In the genomic region with DNA sequence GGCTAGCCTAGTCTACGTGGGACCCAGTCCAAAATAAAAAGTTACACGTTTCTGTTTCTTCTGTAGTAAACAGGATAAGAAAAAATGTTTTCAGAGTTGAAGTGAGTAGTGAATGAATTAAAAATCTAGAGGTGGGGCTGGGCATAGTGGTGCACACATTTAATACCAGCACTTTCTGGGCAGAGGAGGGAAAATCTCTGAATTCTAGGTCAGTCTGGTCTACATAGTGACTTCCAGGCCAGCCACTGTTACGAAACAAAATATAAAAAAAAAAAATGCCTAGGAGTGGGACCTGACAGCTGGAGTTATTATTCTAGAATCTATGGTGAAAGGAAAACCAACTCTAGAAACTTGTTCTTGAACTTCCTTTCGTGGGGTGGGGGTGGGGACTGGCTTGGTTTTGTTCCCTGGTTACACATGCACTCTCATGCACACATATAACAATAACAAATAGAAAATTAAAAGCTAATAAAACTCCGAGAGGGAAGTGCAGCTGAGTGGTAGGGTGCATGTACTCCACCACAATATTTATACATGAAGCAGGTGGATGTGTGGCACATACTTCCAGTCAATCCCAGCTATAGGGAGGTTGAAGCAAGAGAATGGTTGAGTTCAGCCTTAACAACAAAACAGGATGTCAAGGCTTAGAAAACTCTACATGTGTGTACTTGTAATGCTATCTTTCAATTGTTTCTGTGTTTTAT, we compare ENCODE assay signal across 10 mouse cellular contexts. TPM values are rescaled to one million over a fixed set of nuclear protein-coding genes. Genes with fewer than 3 reads are reported as not detected.
DNase-seq lines count a peak whose midpoint lies in the region; ATAC-seq and TF ChIP-seq lines count a peak whose summit lies in the region.
"Had no signal": no experiment of that assay in that cellular context is flagged by ENCODE, and none has a peak within 500 bp of the region (broad histone marks: within the 10 kb centered on the region; RNA-seq: fewer than 3 reads in every experiment).

No protein-coding gene starts in this region.

- TF ChIP-seq POLR2A in CH12.LX (IDR thresholded peaks at IDR 0.05; ENCODE audit: low read depth, low read length): no peak

- peaks cover 37% of the 10 kb centered on the region for H3K79me2 ChIP-seq in CH12.LX (replicated peaks; ENCODE audit: control insufficient read depth, extremely low read depth, insufficient read depth, poor library complexity, severe bottlenecking)

- TF ChIP-seq EP300 in CH12.LX (IDR thresholded peaks at IDR 0.05; ENCODE audit: low read length): no peak
- no peak for TF ChIP-seq EP300 in liver, embryonic 14.5 days (IDR thresholded peaks at IDR 0.05; ENCODE audit: low read depth)

- 54% methylated on average over 5 of the region's 5 CpGs for whole genome bisulfite sequencing in forebrain, postnatal 0 days
- 38% methylated on average over 5 of the region's 5 CpGs for WGBS in liver, embryonic 14.5 days (ENCODE audit: insufficient replicate concordance)

- no peaks in the 10 kb centered on the region for H3K27me3 ChIP-seq in CH12.LX (replicated peaks)
- H3K27me3 ChIP-seq in forebrain, postnatal 0 days (ENCODE audit: insufficient read depth, low read length): no peaks in the 10 kb centered on the region
- no peaks in the 10 kb centered on the region for H3K27me3 ChIP-seq in liver, embryonic 14.5 days (ENCODE audit: control insufficient read depth, insufficient read depth, low read length)

- peak overlapping the region in 1 of 3 experiments; percentile 90 for H3K4me3 ChIP-seq in CH12.LX (replicated peaks in 1 of 3; ENCODE audit: low read depth in 2 of 3, low read length in 2 of 3, poor library complexity in 1 of 3)
- peak overlapping the region; percentile 93 for H3K4me3 ChIP-seq in forebrain, postnatal 0 days (ENCODE audit: low read depth, low read length)
- peak overlapping the region; percentile 74 to 81 for H3K4me3 ChIP-seq in liver, embryonic 14.5 days (ENCODE audit: insufficient read depth in 1 of 2, low read depth in 2 of 2, low read length in 2 of 2)

- H3K9ac ChIP-seq in CH12.LX (ENCODE audit: insufficient read depth, low read depth): no peak overlapping the region
- H3K9ac ChIP-seq in forebrain, postnatal 0 days: peak overlapping the region; percentile 74
- H3K9ac ChIP-seq in liver, embryonic 14.5 days (replicated peaks): no peak overlapping the region

- no peak for ATAC-seq in forebrain, postnatal 0 days
- no peak for ATAC-seq in liver, embryonic 14.5 days (ENCODE audit: insufficient read depth)

- dilution Hi-C loops in CH12.LX (cut with MboI; ENCODE audit: extremely low pct_ligation_motif_present, extremely low pct_unique_long_range_greater_than_20kb, low sequenced_read_pairs): no loop called here

- peaks cover 6 to 31% of the 10 kb centered on the region in 2 experiments; a peak in 3 of 4 replicates for H3K4me1 ChIP-seq in CH12.LX (ENCODE audit: control insufficient read depth in 1 of 2, insufficient read depth in 2 of 2)
- H3K4me1 ChIP-seq in forebrain, postnatal 0 days (ENCODE audit: insufficient read depth): peaks cover 9% of the 10 kb centered on the region; the same call in 1 of the 2 replicates
- peaks cover 15 to 24% of the 10 kb centered on the region in 2 experiments for H3K4me1 ChIP-seq in liver, embryonic 14.5 days (replicated peaks; ENCODE audit: control insufficient read depth in 2 of 2, insufficient read depth in 2 of 2, low read length in 1 of 2)

- peak; percentile 27 for DNase-seq in heart, adult 11 months
- no peak for DNase-seq in heart, adult 9 months (ENCODE audit: low spot score in 2 of 2)
- no peak for DNase-seq in CH12.LX (ENCODE audit: extremely low read depth)
- no peak for DNase-seq in forebrain, postnatal 0 days
- DNase-seq in liver, embryonic 14.5 days (ENCODE audit: low read depth in 3 of 3, low spot score in 3 of 3): no peak
- DNase-seq in MN1 (ENCODE audit: low spot score): no peak
- DNase-seq in gastrocnemius, postnatal 10 days: no peak
- no peak for DNase-seq in kidney, postnatal 14 days

- no peak for TF ChIP-seq RAD21 in CH12.LX (IDR thresholded peaks at IDR 0.05; ENCODE audit: low read depth, low read length)

- H3K36me3 ChIP-seq in CH12.LX (replicated peaks in 1 of 2; ENCODE audit: control insufficient read depth in 1 of 2, insufficient read depth in 1 of 2, low read length in 1 of 2): peaks cover 8 to 24% of the 10 kb centered on the region in 2 experiments
- H3K36me3 ChIP-seq in forebrain, postnatal 0 days (ENCODE audit: insufficient read depth): no peaks in the 10 kb centered on the region
- peaks cover 11% of the 10 kb centered on the region; the same call in 1 of the 2 replicates for H3K36me3 ChIP-seq in liver, embryonic 14.5 days (replicated peaks; ENCODE audit: control insufficient read depth, insufficient read depth, low read depth)

- H3K4me2 ChIP-seq in CH12.LX (ENCODE audit: insufficient read depth, low read depth, poor library complexity, severe bottlenecking): peak overlapping the region; percentile 52; the same call in 1 of the 2 replicates
- peak overlapping the region; percentile 73 for H3K4me2 ChIP-seq in forebrain, postnatal 0 days (ENCODE audit: low read depth)
- peak overlapping the region; percentile 71 for H3K4me2 ChIP-seq in liver, embryonic 14.5 days (ENCODE audit: low read depth)

- H3K9me3 ChIP-seq in CH12.LX (replicated peaks; ENCODE audit: low read length): no peaks in the 10 kb centered on the region
- no peaks in the 10 kb centered on the region for H3K9me3 ChIP-seq in forebrain, postnatal 0 days (ENCODE audit: low read length)
- H3K9me3 ChIP-seq in liver, embryonic 14.5 days (ENCODE audit: control insufficient read depth, low read length): no peaks in the 10 kb centered on the region

- no peak for TF ChIP-seq CTCF in CH12.LX (conservative IDR thresholded peaks at IDR 0.05 in 1 of 2, IDR thresholded peaks at IDR 0.05 in 1 of 2; ENCODE audit: low read depth in 2 of 2, low read length in 2 of 2)
- no peak for TF ChIP-seq CTCF in forebrain, postnatal 0 days (IDR thresholded peaks at IDR 0.05; ENCODE audit: low read depth)
- no peak for TF ChIP-seq CTCF in liver, embryonic 14.5 days (IDR thresholded peaks at IDR 0.05; ENCODE audit: low read depth)

- no peak overlapping the region for H3K27ac ChIP-seq in CH12.LX (ENCODE audit: insufficient read depth, low read depth)
- no peak overlapping the region for H3K27ac ChIP-seq in forebrain, postnatal 0 days (ENCODE audit: low read depth, low read length)
- H3K27ac ChIP-seq in liver, embryonic 14.5 days: no peak overlapping the region

- in situ Hi-C loops in CH12.LX (cut with MboI; ENCODE audit: low pct_ligation_motif_present, low pct_unique_long_range_greater_than_20kb, low sequenced_read_pairs): no loop called here

TF ChIP-seq in CH12.LX, 34 proteins besides CTCF, POLR2A, EP300 and RAD21:
- 0 out of 2 replicates have a peak, but pooled peaks have one; percentile 6 for TF ChIP-seq MYC (IDR thresholded peaks at IDR 0.05; ENCODE audit: low read depth, low read length)
- no peak for TF ChIP-seq ETS1 (conservative IDR thresholded peaks at IDR 0.05; ENCODE audit: low read depth, low read length)
- TF ChIP-seq UBTF (IDR thresholded peaks at IDR 0.05; ENCODE audit: low read depth, low read length): no peak
- TF ChIP-seq IRF4 (IDR thresholded peaks at IDR 0.05; ENCODE audit: low read depth, low read length): peak; percentile 8; the same call in 1 of the 2 replicates
- no peak; the same call in 1 of the 2 replicates for TF ChIP-seq TCF12 (IDR thresholded peaks at IDR 0.05; ENCODE audit: low read depth, low read length)
- TF ChIP-seq RCOR1 (conservative IDR thresholded peaks at IDR 0.05; ENCODE audit: low read depth, low read length): no peak
- no peak for TF ChIP-seq CHD2 (IDR thresholded peaks at IDR 0.05; ENCODE audit: low read length)

RNA-seq across cellular contexts. Expression of a gene that starts 0.6 kb away (rescaled TPM):
- 27.0 and 31.8 TPM in 2 replicates for total RNA-seq in CH12.LX (2012; rRNA removed)
- total RNA-seq in CH12.LX (2014; rRNA removed): 38.9 and 44.2 TPM in 2 replicates
- 24.1 and 24.3 TPM in 2 replicates for polyA plus RNA-seq in CH12.LX (2012; ENCODE audit: insufficient read length, low read depth)
- 14.4 and 14.7 TPM in 2 replicates for total RNA-seq in forebrain, postnatal 0 days (2014; rRNA removed)
- 6.6 and 7.0 TPM in 2 replicates for polyA plus RNA-seq in forebrain, postnatal 0 days (2015; fragmentation: Nextera tagmentation; extraction: Ambion mirVana)
- 3.9 and 6.3 TPM in 2 replicates for polyA plus RNA-seq in liver, embryonic 14.5 days (2012; rRNA removed)
- 7.5 and 8.5 TPM in 2 replicates for polyA plus RNA-seq in liver, embryonic 14.5 days (2014; fragmentation: Nextera tagmentation; extraction: Ambion mirVana)
- total RNA-seq in gastrocnemius, postnatal 10 days (2021): 10 to 100 TPM; 11.7 TPM

RNA-seq across cellular contexts. Expression of a gene that starts 22.2 kb away (rescaled TPM):
- total RNA-seq in CH12.LX (2012; rRNA removed) (111 and 148 TPM in 2 replicates), CH12.LX (2014; rRNA removed) (128 and 133 TPM in 2 replicates)
- polyA plus RNA-seq in CH12.LX (2012; ENCODE audit: insufficient read length, low read depth): 108 and 131 TPM in 2 replicates
- total RNA-seq in forebrain, postnatal 0 days (2014; rRNA removed): 120 and 140 TPM in 2 replicates
- polyA plus RNA-seq in forebrain, postnatal 0 days (2015; fragmentation: Nextera tagmentation; extraction: Ambion mirVana): 100 and 107 TPM in 2 replicates
- 32.0 and 33.6 TPM in 2 replicates for polyA plus RNA-seq in liver, embryonic 14.5 days (2012; rRNA removed)
- polyA plus RNA-seq in liver, embryonic 14.5 days (2014; fragmentation: Nextera tagmentation; extraction: Ambion mirVana): 87.4 and 92.5 TPM in 2 replicates
- total RNA-seq in gastrocnemius, postnatal 10 days (2021): 10 to 100 TPM; 44.6 to 57.0 TPM

RNA-seq across cellular contexts. Expression of a gene that starts 26.9 kb away (rescaled TPM):
- total RNA-seq in CH12.LX (2012; rRNA removed): not detected in 2 replicates
- not detected in 2 replicates for total RNA-seq in CH12.LX (2014; rRNA removed)
- not detected in 2 replicates for polyA plus RNA-seq in CH12.LX (2012; ENCODE audit: insufficient read length, low read depth)
- 0.24 TPM in 1 of 2 replicates, not detected in the other for total RNA-seq in forebrain, postnatal 0 days (2014; rRNA removed)
- polyA plus RNA-seq in forebrain, postnatal 0 days (2015; fragmentation: Nextera tagmentation; extraction: Ambion mirVana): not detected in 2 replicates
- polyA plus RNA-seq in liver, embryonic 14.5 days (2012; rRNA removed): 0.17 and 0.66 TPM in 2 replicates
- polyA plus RNA-seq in liver, embryonic 14.5 days (2014; fragmentation: Nextera tagmentation; extraction: Ambion mirVana): 0.80 and 1.2 TPM in 2 replicates
- not detected for total RNA-seq in gastrocnemius, postnatal 10 days (2021)
- total RNA-seq: layer of hippocampus, postnatal 36 days had no signal
- polyA plus RNA-seq: C2C12 had no signal
